Mouse (Mus musculus) retina, adult 2 months (tissue): Measurements from ENCODE around the gene Rhcg.

Source experiments
- DNase-seq: peaks from one replicate; pipeline ENCODE4 v3.0.0-alpha.2; 2012; ENCODE audit warnings: low read depth, low spot score

Rhcg gene

GRCm38 (mm10) chr7:79617418-79617817 lies at the start of gene Rhcg:
Gene Rhcg (minus strand): TSS chr7:79617657.
- DNase-seq, result no peak

DNA sequence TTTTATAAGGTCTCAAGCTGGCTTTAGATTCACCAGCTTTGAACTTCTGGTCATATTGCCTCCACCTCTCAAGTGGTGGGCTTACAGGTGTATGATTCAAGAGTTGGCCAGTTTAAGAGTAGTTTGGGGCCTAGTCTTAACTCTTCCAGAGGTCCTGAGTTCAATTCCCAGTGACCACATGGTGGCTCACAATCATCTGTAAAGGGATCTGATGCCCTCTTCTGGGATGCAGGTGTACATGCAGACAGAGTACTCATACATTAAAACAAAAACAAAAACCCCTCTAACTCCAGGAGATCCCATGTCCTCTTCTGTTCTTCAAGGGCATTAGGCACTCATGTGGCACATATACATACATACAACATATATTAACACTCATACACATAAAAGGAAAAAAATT lies 49.2 kb upstream of the Rhcg start:
- no peak for DNase-seq

- DNase-seq, result no peak
These were observed 43.9 kb upstream of the Rhcg start for GRCm38 (mm10) chr7:79661253-79661890.

DNA sequence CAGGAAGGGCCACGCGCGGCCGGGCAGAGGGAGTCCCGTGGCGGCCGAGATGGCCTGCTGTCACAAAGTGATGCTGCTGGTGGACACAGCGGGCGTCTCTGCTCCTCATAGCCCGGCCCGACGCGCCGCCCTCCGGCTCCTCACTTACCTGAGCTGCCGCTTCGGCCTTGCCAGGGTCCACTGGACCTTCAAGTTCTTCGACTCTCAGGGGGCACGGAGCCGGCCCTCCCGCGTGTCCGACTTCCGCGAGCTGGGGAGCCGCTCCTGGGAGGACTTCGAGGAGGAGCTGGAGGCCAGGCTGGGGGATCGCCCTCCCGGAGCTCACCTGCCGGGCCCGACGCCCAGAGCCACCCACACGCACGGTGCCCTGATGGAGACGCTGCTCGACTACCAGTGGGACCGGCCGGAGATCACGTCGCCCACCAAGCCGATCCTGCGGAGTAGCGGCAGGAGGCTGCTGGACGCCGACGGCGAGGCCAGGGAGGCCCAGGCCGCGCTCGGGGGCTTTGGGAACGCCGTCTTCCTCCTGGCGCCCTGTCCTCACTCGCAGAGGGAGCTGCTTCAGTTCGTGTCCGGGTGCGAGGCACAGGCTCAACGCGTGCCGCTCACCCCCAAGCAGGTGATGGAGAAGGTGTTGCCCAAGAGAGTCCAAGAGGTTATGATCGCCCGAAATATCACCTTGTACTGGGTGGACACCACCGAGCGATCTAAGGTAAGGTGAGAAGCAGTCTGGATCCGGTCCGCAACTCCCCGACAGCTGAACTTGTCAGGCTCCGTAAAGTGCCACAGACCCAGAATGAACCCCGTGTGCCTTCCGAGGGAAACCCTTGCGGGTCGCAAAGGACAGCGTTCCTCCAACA lies 43.1 kb upstream of the Rhcg start:
- DNase-seq, result no peak

GRCm38 (mm10) chr7:79659578-79660290 lies 42.3 kb upstream of the Rhcg start, which contains the start of gene Ticrr:
Gene Ticrr (plus strand): TSS chr7:79660196.
- peak; percentile 65 for DNase-seq

GRCm38 (mm10) chr7:79654586-79654985 lies 37.1 kb upstream of the Rhcg start:
- DNase-seq, result no peak

DNA sequence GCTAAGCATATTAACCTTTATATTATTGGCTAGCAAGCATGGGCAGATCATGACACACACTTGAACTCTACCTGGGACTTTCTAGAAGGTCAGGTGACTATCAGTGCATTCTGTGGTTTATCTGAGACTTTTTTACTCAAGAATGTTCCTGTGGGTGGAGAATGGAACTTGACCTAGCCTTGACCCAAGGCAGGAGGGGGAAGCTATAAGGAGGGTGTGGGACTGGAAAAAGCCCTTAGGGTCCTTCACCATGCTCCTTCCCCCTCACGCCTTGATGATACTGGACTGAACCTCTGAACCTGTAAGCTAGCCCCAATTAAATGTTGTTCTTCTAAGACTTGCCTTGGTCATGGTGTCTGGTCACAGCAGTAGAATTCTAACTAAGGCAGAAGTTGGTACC lies 36.7 kb upstream of the Rhcg start:
- no peak for DNase-seq

GRCm38 (mm10) chr7:79649005-79649404 lies 31.5 kb upstream of the Rhcg start:
- DNase-seq, result peak; percentile 4

DNA sequence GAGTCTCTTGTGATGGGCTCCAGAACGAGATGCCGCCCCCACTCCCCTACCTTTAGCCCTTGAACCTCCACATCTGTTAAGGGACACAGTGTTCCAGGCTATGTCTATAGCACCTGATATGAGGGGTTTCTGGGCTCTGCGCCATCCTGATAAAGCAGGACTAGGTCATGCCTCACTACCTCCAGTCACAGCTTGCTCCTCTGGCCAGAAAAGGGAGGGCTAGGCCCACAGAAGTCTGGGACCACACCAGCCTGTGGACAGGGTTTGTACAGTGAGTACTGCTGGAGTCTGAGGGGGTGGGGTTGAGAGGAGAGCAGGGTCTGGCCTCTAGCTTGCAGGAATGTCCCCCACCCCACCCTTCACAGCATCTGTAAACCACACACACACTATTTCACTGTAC lies 29.8 kb upstream of the Rhcg start:
- DNase-seq, result no peak

DNA sequence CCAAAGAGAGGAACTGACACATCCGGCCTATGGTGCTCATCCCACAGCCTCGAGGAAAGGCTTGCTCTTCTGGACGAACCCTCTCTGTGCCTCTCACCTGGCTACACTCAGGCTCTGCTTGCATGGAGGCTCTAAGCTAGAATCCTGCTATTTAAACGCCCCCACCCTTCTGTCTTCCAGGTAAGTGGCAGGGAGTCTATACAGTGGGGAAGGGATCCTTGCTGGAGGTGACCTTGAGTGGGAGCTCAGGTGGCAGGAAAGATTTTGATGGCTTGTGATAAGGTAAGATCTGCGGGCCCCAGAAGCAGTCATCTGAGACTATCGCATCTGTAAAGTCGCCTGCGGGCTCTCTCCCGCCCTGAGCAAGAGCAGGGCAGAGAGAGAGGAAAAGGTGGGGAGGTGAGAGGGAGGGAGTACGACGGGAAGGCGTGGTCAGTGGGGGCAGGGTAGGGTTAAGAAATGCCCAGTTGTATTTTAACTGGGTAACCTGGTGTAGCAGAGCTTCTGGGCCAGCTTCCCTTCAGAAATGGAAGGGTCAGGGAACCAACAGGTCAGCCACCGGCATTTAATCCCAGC lies 14.4 kb upstream of the Rhcg start:
- no peak for DNase-seq

DNA sequence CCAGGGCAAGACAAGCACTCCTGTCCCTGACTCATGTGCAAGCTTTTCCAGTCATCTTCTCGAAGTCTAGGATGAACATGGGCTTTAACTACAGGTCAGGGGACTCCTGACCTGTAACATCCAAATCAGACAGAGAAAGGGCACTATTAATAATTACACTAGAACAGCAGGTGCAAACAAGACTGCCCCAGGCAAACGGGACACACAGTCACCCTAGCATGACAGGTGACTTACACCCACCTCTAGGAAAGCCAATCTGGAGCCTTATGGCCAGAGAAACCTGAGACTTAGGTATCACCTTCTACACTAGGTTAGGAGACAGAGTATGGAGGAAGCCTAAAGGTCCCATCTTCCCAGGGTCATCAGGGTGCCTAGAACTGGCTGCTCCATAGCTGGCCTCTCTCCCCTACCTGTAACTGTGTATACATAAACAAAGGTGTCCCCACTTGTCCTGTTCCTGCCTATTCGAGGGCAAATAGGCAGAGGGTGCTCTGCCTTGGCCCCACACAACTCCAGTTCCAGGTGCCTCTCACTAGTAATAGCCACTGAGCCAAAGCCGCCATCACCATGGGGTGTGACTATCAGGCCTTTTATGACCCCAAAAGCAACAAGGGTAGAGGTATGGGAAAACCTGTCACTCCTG lies 10.9 kb upstream of the Rhcg start:
- no peak for DNase-seq

DNA sequence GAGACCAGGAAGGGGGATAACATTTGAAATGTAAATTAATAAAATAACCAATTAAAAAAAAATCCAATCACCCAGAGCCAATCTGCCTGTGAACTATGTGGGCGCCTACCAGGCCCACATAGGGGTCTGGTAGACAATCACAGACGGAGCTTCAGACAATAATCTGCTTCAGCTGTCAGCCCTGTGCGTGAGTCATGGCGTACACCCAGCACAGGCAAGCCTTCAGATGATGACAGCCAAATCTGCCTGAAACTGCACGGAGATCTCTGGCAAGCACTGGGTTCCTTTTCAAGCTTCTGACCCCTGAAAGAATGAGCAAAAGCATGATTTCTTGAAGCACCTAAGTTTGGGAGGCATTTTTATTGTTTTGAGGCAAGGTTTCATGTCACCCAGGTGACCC lies 8.7 kb upstream of the Rhcg start:
- no peak for DNase-seq

DNA sequence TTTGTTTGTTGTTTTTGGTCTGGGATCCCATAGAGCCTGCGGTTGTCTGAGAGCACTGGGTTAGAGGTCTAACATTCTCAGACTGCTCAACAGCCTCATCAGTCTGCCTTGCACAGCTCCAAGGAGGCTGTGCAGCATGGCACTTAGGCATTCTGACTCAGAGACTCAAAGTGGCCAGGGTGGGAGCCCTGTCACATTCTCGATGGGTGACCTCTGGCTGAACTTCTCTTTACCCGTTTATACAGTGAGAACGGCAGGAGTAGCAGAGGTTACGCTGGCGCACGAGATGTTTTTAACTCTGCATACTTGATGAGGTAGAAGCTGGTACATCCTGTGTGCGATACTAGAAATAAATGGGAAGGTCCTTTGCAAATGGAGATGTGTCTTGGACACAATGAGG lies 5.6 kb upstream of the Rhcg start:
- DNase-seq, result no peak

- DNase-seq, result no peak
These were observed 2.0 kb upstream of the Rhcg start for GRCm38 (mm10) chr7:79619493-79619892.

DNA sequence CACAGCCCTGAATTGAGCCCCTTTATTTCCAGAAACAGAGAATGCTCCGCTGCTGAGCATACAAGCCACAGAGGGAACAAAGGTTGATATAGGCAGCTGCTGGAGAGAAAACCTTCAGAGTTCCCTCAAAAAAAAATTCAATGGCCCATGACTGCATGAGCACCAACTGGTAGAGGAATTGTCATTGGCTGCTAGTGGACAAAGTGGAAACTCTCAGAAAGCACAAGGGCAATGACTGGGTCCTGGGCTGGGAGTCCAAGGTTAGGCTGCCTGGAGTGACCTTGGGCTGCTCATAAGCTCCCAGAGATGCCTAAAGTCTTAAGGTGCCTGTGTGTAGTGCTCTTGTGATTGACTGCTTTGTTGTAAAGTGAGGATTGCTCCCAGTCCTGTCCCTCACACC lies 1.5 kb downstream of the Rhcg start:
- no peak for DNase-seq

GRCm38 (mm10) chr7:79615008-79615407 lies 2.4 kb downstream of the Rhcg start:
- no peak for DNase-seq

GRCm38 (mm10) chr7:79613314-79613713 lies 4.1 kb downstream of the Rhcg start:
- DNase-seq, result no peak

DNA sequence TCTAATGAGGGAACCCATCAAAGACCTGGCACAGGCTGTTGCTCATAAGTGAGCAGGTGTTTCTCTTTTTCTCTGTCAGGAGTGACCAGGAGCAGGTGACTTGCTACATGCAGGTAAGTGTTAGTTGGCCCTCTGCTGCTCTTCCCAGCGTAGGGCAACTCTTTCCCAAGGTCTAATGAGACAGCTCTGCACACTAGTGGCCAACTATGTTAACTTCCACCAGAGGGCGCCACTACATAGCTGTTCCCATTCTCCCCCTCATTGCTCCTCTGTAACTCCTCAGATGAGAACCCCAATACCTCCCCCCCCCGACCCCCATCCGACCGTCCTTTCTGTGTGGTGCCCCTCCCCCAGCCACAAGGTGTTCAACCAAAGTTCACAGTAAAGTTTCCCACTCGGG lies 4.7 kb downstream of the Rhcg start:
- peak; percentile 20 for DNase-seq

DNA sequence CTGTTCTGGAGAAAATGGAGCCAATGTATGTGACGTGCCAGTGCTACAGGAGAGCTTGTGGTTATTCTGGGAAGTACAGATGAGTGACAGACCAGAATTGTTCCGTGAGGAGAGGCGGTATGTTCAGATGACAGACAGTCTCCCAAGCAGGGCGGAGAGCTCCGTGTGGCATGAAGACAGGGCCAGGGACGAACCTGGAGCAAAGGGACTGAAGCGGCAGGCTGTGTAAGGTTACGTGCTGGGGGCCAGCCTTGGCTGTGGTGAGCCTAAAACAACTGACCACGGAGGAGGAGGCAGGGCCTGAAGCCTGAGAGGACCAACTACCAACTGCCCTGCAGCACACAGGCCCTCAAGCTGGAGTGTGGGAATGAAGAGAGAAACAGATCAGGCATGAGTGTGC lies 5.6 kb downstream of the Rhcg start:
- DNase-seq, result no peak

DNA sequence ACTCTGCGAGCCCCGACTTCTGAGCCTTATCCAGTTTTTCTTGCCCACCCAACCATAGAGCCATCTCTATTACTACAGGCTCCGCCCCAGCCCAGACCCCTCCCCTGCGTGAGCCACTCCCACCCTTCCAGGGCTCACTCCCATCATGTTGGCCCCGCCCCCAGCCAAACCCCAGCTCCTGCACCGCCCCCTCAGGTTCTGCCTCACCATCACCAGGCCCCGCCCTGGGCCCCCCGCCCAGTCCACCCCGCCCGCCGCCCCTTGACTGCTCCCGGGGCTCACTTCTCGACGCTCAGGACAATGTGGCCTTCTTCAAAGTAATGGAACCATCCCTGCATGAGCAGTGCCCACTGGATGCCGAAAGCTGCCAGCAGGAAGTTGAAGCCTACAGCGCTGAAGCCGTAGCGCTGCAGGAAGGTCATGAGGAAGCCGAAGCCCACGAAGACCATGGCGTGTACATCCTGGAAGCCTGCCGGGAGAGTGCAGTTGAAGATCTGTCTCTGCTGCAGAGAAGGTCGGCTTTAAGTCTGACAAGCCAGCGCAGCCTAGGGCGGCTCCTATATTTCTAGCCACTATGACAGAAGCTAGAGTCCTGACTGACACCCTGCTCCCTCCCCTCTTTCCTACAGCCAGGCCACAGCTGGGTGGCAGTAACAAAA lies 10.1 kb downstream of the Rhcg start:
- no peak for DNase-seq

GRCm38 (mm10) chr7:79606766-79607165 lies 10.7 kb downstream of the Rhcg start:
- DNase-seq, result no peak
